Mouse (Mus musculus): ENCODE measurements at regions not wholly inside any gene's neighbourhood (a gene's known extent, or its start where the extent isn't known, plus 50 kb on each side); places are given as distances from the start of the nearest gene placed in this dataset.
"Not testable (repeated sequence)": the region's sequence is repeated elsewhere in the genome, so short reads cannot be mapped to it uniquely, and the experiment has no call there.

DNA sequence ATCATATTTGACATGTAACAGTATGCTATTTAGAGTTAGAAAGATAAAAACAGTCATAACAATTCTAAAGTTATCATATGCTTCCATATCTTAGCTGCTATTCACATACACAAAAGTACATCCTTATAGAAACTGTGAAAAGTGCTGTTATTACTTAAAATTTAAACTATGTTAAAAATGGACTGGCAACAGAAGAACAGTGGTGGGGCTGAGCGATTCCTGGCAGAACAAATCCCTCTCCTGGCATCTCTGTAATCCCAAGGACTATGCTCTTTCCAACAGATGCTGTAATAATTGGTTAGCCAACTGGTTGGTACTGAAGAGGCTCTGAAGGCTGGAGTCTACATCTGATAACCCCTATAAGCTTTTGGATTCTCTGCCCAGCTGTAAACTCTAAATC is 393.0 kb upstream of the Slc39a10 start:
- no peak for DNase-seq

GRCm38 (mm10) chr1:47278321-47279020 is 385.8 kb upstream of the Slc39a10 start:
- no peak for DNase-seq

- no peak for DNase-seq
These were observed 385.2 kb upstream of the Slc39a10 start for GRCm38 (mm10) chr1:47277839-47278238.

DNA sequence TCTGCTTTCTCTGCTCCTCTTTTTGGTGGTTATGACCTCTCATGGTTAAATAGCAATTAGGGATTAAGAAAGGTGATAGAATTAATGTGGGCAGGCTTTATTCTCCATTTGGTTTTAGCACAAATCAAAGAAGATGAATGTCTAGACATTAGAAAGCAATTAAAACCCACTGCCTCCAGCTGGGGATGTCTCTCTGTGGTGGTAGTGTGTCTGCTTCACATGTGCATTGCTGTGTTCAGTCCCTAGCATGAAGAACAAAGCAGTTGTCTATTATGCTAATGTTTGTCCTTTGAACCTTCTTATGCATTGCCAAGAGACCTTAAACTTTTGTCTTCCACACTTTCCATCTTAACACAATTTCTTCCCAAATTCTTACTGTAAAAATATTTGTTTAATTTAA is 379.5 kb upstream of the Slc39a10 start:
- DNase-seq = no peak

DNA sequence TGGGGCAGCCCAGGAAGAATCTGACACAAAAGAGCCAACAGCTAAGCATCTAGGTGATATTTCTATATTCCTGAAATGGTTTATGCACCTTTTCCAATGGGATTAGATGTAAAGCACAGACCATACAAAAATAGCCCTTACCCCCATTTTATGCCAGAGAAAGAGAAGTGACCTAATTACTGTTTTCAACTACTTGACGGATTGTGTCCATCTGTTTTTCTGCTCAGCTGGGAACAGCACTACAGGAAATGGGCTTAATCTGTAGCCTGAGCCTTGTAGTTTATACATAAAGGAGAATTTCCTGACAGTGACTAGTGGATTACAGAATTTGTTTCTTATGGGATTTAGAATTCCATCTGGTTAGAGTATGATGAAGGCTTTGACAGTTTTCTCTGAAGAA is 371.0 kb upstream of the Slc39a10 start:
- DNase-seq = no peak

- no peak for DNase-seq
These were observed 369.0 kb upstream of the Slc39a10 start for GRCm38 (mm10) chr1:47261505-47262130.

- not testable (repeated sequence) for DNase-seq
These were observed 358.1 kb upstream of the Slc39a10 start for GRCm38 (mm10) chr1:47250706-47251105.

GRCm38 (mm10) chr1:47217088-47217487 is 324.4 kb upstream of the Slc39a10 start:
- no peak for DNase-seq

DNA sequence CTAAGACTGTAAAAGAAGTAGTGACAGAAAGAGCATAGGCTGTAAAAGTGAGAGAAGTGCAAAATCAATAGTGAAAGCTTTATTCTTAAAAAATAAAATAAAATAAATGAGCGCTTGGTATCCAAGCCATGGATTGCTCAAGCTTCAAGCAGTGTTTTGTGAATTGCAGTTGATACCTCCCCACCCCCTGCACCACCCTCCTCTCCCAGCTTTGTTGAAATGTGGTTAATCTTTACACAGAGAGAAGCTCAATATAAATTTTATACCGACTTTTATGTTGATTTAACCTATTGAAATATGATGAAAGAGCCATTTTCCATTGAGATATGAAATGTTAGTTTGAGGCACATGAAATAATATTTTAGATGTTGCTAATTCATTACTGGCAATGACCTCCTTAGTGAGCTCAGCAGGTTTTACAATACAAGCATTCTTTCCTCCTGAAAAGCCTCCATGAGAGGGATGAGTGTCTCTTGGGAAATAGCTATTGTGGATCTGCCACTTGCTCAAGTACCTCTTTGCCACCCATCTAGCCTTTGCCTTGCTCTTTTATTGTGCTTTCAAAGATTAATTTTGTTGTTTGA is 323.9 kb upstream of the Slc39a10 start:
- no peak for DNase-seq

GRCm38 (mm10) chr1:47213476-47213875 is 320.8 kb upstream of the Slc39a10 start:
- DNase-seq = no peak

DNA sequence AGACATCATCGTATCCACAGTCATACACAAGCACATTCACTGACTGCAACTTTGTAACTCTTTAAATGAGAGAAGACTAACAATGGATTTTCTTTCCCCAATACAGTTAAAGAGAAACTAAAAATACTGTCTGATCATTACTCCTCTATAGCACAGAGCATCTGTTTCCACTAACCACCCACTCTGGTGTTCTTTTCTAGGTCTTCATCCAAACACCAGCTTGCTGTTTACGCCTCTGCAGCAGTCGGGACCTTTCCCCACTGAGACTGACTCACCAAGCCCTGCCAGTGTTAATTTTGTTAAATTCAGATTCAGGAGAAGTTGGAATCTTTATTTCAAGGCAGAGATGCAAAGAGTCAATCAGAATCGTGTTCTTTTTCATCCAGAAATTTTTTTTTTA is 300.3 kb upstream of the Slc39a10 start:
- DNase-seq = no peak

DNA sequence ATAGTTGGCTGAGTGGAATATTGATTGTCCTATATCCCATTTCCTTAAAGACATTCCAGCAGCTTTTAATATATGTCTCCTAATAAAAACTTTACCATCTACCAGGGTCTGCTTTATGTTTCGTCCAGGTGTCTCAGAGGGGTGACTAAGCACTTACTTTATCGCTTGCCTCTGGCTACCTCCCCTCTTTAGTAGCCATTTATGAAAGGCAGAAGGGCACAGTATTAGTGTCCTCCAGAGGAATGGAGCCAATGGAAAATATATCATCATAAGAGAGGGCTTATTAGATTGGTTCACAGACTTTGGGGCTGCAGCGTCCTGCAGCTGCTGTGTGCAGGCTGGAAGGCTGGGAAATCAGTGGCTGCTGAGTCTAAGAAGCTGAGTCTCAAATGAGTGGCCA is 271.8 kb upstream of the Slc39a10 start:
- no peak for DNase-seq

- DNase-seq = no peak
These were observed 271.3 kb upstream of the Slc39a10 start for GRCm38 (mm10) chr1:47163808-47164410.

DNA sequence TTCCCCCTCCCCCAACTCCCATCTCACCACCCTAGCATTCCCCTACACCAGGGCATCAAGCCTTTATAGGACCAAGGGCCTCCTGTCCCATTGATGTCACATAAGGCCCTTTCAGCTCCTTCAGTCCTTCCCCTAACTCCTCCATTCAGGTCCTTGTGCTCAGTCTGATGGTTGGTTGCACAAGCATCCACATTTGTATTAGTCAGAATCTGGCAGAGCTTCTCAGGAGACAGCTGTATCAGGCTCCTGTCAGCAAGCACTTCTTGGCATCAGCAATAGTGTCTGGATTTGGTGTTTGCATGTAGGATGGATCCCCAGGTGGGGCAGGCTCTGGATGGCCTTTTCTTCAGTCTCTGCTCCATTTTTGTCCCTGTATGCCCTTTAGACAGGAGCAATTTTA is 237.4 kb upstream of the Slc39a10 start:
- not testable (repeated sequence) for DNase-seq

DNA sequence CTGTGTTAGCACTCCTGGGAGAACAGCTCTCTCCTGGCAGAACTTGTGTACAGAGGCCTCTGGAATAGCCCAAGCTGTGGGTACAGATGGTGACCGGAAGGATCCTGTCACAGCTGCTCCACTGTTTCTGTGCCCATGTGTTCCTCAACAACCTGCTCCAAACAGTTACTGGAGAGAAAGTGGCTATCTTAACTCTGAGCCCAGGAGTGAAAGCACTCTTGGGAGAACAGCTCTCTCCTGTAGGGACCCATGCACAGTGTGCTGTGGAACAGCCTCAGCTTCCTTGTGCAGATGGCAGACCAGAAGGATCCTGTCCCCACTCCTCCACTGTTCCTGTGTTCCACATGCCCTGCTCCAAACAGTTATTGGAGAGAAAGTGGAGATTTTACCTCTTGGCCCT is 227.0 kb upstream of the Slc39a10 start:
- no peak for DNase-seq

DNA sequence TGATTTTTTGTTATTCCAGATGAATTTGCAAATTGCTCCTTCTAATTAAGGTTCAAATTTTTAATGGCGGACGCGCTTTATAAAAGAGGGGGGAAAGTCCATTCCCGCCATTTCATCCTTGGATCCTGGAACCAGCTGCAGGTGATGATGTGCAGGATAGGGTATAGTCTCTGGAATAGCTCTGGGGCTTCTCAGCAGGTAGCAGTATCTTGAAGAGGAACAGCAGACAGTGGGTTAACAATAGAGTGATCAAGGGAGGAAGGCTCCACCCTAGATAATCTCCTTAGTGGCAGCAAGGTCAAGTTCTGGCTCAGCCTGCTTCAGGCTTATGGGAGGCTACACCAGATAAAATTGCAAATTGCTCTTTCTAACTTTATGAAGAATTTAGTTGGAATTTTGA is 224.0 kb upstream of the Slc39a10 start:
- DNase-seq = not testable (repeated sequence)

- DNase-seq = no peak
These were observed 219.8 kb upstream of the Slc39a10 start for GRCm38 (mm10) chr1:47112494-47112893.

DNA sequence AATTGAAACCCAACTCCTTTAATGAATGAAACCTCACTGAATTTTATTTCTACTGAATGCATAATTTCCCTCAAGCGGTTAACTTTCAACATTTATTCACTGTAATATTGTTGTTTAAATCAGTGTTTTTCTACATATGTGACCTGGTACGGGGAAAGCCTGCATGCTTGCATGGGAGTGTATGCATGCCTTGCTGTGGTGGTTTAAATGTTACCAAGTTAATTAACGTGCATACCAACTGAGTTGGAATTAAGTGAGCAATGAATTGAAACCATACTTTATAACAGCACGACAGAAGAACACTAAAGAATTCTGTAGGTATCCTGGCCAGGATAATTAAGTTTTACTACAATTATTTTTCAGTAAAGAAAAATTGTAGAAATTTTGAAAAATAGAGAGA is 211.4 kb upstream of the Slc39a10 start:
- no peak for DNase-seq

GRCm38 (mm10) chr1:47103321-47103988 is 210.8 kb upstream of the Slc39a10 start:
- no peak for DNase-seq

DNA sequence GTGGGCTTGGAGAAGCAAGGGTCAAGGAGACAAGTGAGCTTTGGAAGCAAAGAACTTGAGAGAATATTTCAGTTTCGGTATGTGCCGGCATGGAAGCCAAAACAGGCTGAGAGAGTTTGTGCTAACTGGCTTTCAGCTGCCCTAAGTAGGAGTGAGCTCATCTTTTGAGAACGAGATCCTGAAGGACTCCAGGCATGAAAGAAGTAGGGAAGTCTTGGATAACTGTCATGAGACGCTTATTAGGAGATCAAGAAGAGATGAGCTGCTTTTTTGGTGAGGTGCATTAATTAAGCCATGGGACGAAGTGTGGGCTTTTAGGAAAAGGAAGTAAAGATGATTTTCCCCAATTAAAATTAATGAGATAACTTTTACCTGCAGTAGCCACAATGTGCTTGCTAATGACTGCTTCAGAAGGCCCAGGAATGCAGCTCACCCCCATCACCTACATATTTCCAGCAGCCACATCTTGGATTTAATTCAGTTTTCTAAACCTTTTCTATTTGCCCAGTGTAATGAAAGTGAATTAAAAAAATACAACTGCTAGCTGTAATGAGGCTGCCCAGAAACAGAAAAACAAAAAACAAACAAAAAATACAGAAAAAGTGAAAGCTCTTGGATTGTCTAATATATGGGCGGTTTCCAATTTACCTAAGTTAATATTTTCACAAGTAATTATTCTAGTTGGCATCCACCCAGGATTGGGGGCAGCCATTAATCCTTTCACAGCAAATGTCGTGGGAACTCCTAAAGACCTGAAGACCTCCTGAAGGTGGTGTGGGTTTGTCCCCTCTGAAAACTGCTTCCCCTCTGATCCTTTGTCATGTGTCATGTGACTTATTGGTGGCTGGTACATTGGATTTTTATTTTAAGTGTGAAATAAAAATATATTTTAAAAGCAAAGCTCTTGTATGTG is 204.7 kb upstream of the Slc39a10 start:
- no peak for DNase-seq

GRCm38 (mm10) chr1:47094498-47094897 is 201.8 kb upstream of the Slc39a10 start:
- no peak for DNase-seq

GRCm38 (mm10) chr1:47093289-47093947 is 200.8 kb upstream of the Slc39a10 start:
- DNase-seq = no peak
